Mouse (Mus musculus) frontal cortex, postnatal 36 days (tissue): ENCODE data around the gene 1110002E22Rik.

ENCODE experiments used
- DNase-seq, 2 experiments: peaks; one replicate each; pipeline ENCODE4 v3.0.0; 2022; ENCODE audit warnings: low spot score in 2 of 2

1110002E22Rik gene

DNA sequence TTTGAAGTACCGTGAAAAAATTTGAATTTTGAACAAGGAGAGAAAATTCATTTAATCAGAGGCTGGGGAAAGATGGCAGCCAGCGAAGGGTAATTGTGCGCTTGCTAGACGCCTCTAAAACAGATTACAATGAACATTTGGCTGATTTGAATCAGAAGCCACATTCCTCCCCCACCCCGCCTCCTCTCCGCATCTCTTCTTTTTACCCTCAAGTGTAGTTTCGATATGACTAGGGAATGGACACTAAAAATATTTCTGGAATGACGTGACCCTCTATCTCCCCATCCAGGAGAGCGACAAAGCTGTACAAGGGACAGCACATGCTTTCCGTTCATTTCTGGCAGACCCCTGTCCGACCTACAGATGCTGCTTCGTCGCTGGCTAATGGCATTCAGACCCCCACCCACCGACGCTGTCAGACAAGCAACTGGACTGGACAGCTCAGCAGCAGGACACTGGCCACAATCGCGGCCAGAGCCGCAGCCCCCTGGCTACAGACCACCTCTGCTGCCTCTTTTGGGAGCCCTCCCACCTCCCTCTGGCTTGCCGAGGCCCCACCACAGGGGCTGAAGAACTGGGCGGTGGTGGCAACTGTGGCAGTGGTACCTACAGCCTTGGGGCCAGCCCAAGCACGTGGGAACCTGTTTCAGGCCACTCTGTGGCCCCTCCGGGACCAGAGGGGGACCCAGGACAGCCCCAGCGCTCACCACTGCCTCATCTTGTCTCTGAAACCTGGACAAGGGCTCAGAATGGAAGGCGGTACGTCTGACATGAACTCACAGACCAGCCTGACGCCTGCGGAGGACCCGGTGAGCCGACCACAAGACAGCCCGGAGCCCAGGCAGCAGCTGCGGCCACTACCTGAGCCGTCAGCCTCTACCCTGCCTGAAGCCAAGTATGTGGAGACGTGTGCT is at the start of gene 1110002E22Rik:
TSS of gene 1110002E22Rik (plus strand) at position 321 of the 914 bp plus-strand sequence.
- peak in 1 of 2 experiments; percentile 59 for DNase-seq

DNA sequence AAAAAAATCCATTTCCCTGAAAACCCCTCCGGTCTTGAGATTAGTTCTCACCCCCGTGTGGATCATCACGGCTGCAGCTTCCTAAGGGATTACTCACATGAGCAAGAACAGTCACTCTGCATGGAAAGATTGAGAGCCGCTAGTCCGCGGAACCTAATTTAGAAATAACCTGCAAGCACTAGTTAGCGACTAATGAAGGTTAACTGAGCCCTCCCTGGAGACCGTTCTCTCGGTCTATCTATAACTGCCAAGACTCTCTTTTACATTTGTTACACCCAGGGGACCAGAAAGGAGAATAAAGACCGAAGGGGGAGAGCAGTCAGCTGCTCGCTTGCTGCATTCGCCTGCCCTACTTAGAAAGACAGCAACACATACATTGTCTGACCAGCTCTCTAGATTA is 48.0 kb upstream of the 1110002E22Rik start:
- DNase-seq, result no peak

DNA sequence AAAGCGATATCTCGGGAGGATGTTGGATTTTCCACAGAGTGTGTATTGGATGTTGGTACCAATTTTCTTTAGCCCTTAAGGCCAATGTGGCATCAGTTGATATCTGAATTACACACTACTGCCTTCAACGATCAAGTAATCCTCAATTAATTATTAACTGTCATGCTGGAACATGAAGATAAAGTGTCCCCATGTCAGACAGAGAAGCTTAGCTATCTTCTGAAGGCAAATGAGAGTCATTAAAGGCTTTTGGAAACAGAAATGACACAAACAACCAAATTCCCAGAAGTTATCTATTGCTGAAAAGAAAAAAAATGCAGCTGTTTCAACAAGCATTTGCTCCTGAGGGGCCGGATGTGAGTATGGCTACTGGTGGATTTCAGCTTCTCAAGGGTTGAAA is 42.8 kb upstream of the 1110002E22Rik start:
- DNase-seq, result no peak

DNA sequence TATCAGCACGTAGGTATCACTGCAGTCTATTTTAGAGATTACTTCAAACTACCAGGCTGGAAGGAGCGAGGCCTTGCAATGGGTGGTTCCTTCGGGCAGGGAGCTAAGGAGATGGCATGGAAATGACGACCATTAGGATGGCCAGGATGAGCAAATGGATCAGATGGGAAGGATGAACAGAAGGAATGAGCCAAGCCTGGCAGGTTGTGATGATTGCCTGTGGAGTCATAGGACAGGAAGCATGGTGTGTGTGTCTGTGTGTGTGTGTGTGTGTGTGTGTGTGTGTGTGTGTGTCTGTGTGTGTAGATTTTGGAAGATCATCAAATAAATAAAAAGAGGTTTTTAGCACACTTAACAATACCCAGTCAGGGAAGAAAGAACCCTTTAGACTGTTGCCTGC is 42.2 kb upstream of the 1110002E22Rik start:
- no peak for DNase-seq

DNA sequence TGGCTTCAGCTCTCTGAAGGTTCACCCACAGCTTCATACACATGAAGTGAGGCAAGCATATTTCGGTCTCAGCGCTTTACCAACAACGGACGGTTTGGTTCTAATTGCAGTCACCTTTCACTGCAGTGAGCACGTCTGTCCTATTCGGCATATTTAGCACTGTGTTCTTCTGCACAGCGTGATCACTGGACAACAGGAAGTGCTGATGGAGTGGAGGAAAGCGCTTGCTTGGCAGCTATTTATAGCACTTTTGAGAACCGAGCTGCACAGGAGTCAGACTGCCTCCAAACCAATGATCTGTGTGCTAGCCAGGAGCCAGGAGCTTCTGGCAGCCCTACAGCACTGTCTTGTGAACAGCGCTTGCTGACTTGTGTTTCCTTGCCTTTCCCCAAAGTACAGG is 38.6 kb upstream of the 1110002E22Rik start:
- DNase-seq, result no peak

DNA sequence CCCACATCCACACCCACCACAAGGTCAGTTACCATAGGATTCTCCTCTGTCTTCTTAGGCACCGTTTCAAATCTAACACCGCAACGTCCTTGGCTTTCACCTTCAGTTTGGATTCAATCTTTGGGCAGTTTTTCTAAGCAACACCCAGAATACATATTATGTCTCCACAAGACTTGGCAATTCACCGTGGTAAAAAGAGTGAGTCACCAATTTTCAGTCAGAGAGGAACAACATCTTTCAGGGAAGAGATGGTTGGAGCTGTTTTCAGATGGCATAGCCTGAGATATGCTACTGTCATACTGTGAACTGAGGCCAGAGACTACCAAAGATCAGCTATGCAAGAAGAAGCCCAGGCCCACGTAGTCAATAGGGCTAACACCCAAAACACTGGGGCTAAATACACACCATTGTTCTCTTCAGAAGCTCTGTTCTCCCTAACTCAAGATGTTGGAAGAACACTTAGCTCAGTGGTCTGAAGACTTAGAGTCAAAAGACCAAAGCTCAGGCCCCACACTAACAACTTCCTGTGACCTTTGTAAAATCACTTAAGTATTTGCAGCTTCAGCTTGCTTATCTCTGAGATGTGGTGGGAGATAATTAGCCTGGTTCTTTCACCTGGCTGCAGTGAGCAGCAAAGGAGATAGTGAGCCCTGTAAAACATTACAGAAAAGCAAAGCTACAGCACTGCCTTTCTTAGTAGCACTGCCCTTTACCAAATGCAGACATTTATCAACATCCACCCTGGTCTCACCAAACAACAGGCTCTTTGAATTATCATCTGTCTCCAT is 37.1 kb upstream of the 1110002E22Rik start:
- no peak for DNase-seq

DNA sequence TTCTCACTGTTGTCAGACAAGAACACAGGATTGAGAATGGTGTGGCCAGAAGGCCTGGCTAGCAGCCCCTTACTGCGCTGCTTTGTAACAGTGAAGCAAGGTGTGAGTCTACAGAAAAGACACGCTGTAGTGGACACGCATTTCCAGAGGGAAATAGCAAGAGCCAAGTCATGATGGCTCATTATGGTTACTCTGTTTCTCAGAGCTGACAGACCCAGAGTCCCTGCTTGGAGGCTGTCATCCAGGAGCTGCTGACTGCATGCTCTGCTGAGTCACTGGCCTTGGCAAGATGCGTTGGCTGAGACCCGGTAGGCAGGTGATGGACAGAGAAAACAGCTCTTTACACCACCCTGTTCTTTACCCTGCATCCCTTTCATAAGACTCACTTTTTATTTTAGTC is 35.5 kb upstream of the 1110002E22Rik start:
- DNase-seq, result peak; percentile 31 to 43

DNA sequence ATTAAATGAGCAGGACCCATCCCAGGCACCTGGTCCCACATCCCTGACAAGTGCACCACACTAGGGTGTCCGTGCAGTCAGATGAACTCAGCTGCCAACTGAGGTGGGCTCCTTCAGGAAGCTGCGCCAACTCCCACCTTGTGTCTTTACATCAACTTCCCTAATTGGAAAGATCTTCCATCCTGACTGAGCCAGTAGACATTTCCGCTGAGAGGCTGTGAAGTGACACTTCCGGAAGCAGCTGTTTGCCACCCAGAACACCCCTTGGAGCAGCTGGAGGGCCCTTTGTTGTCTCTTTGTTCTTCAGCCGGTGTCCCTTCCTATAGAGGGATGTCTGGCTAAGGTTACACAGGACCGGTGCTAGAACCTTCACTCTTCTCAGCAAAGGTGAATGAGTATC is 34.3 kb upstream of the 1110002E22Rik start:
- no peak for DNase-seq

DNA sequence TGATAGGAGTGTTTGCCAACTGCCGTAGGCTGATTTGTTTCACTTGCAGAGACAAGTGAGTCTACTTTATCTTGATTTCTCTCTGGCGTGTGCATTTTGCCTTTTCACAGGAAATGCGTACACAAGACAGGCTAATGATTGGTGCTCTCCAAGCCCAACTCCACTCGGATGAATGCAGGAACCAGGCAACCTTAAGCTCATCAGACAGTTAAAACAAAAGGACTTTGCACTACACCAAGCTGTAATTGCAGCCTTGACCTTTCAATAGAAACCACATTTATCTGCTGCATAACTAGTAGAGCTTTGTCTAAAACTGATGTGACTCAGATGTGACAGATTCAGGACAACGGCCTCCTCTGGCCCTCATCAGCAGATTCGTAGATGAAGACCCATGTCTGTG is 30.9 kb upstream of the 1110002E22Rik start:
- DNase-seq, result no peak

DNA sequence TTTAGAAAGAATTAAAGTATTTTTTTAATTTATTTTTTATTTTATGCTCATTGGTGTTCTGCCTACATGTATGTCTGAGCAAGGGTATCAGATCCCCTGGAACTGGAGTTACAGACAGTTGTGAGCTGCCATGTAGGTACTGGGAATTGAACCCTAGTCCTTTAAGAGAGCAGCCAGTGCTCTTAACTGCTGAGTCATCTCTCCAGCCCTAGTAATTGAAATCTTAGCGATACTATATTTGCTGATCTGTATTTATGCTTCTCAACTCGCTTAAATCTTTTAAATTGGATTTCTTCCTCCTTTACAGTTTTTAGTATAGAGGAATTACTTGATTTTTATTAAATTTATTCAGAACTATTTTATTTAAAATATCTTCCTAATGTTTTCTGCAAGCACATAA is 23.9 kb upstream of the 1110002E22Rik start:
- DNase-seq, result no peak

DNA sequence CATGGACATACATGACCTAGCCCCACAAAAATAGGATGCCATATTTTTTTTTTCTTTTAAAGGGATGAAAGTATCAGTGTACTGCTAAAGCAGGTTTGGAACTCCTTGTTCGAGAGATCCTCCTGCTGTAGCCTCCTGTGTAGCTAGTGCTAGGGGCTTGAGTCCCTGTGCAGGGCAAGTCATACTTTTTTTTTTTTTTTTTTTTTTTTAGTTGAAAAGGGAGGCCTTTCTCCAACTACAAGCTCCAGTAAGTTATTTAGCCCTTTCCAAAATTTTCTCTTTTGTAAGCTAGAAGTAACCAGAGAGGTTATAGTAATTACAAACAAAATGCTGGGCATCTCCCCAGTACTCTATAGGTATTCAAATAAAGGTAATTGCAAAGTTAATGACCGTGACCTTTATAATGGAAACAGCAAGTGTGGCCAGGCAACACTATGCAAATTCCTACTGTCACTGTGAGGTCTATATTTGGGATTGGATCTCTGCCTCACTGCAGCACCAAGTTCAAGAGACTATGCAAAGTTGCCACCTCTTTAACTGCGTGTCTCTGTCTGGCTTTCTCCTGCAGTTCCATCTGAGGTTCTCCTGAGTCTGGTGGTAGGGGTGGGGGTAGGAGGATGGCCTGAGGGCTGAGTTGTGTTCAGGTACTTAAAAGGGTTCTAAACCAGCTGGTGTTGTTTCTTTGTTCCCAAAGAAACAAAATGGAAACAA is 23.1 kb upstream of the 1110002E22Rik start:
- no peak for DNase-seq

DNA sequence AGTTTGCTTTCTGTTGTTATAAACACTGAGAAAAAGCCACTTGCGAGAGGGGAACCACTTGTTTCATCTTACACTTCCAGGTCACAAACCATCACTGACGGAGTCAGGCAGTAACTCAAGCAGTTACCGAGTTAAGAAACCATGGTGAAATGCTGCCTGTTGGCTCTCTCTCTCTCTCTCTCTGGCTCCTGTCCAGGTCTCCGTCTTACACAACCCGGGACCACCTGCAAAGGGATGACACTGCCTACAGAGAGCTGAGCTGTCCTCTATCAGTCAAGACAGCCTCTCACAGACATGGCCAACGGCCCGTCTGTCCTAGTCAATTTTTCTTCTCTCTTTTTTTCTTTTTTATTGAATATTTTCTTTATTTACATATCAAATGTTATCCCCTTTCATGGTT is 21.5 kb upstream of the 1110002E22Rik start:
- DNase-seq, result no peak

DNA sequence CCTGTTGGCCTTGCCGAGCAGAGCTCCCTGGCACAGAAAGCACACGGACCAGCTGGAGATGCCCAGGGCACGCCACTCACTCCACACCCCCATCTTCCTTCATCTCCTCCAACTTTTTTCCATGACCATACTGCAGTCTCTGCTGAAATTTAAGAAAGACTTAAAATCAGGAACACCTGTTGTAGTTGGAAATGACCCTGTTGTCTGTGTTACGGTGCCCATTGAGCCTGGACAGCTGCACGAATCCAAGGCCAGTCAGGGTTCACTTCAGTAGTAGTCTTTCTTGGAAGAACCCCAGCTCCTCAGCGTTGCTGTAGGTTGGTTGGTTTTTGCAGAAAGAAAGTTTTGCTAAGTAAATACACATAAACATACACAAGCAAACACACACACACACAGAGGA is 15.3 kb upstream of the 1110002E22Rik start:
- no peak for DNase-seq

DNA sequence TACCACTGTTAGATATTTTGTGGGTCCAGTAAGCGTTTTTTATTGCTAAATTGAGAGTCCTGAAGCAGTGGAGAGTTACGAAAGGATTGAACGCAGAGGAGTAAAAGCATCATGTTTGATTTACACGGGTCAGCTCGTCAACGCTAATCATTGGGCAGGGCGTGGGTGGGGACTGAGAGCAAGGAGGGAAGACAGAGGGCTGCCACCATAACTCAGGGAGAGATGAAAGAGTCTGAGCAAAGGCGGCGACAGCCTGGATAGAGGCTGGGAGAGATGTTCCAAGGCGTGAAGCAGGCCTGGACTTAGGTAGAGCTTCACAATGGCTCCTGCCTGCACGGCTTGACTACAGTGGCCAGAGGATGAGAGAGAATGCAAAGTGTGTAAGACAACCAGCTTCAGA is 14.1 kb upstream of the 1110002E22Rik start:
- DNase-seq, result no peak

DNA sequence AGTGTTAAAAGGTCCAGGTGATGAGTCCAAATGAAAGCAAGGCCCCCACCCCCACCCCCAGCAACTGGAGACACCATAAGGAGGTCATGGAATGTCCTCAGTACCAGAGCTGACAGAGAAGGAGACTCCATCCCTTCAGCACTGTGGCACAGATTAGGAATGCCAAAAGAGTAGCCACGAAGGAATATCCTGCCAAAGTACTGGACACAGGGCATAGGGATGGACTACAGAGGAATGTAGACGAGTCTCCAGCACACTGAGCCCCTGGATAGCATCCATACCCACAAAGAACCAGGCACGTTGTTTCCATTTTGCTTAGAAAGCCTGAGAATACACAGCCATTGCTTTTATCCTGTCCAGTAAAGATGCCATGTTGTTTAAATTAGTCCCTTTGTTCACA is 13.4 kb upstream of the 1110002E22Rik start:
- DNase-seq, result no peak

DNA sequence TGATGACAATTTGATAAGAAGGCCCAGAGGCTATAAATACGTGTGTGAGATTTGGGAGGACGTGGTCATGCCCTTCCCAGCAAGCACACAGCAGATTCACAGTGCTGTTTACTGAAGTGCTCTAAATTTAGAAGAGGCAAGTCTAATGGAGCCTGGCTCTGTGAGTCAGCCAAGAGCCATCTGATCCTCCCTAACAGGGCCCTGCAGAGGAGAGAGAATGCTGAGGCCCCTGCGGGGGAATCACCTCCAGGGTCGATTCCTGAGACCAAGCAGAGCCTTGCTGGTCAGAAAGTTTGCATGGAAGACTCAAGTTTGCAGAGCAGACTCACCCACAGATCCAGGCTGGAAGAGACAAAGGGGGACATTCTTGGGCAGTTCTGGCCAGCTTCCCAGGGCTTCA is 10.9 kb upstream of the 1110002E22Rik start:
- no peak for DNase-seq

DNA sequence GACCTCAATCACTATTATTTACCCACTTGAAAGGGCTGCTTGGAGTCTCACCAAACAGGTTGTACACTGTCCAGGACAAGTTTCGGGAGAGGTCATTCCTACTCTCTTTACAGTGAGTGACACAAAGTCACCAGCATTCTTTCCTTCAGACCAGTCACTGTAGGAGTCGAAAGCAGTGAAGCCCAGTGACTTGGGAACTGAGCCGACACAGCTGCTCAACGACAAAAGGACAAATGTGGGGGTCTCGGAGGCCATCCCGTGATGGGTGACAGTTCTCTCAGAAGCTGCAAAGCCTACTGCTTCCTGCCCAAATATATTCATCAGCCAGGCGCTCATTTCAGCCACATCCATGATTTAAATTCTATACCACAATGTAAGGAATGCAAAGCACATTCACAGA is 7.9 kb upstream of the 1110002E22Rik start:
- no peak for DNase-seq

DNA sequence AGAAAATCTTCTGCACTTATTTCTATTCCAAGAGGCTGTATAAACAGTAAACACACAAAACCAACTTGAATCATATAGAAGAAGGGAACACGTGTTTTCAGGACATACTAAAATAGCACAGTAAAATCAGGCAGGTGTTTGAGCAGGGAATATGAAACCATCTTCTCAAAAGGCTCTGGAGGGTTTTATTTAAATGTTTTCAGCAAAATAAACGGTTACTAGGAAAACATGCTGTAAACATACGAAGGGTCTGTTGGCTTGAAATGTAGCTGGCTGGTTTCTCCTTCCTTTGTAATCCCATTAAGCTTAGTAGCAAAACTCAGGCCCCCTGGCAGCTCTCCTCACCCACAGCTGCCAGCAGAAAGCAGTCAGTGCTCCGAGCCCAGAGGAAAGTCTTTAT is 6.6 kb upstream of the 1110002E22Rik start:
- DNase-seq, result no peak

DNA sequence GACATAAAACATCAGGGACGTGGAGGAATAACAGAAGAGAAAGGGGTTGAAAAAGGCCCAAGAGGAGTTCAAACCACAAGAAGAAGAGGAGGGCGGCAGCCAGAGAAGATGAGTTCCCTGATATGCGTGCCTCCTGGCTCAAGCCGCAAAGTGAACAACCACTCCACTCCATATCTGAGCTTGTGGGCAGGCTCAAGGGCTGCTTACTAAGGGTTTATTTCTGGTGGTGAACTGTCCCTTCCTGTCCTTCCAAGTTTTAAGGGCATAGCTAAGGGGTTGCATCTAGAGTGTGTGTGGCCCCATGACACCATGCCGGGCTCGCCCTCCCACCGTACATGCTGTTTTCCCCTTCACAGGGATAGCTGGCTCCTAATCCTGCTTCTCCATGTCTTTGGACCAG is 4.4 kb upstream of the 1110002E22Rik start:
- DNase-seq, result no peak

DNA sequence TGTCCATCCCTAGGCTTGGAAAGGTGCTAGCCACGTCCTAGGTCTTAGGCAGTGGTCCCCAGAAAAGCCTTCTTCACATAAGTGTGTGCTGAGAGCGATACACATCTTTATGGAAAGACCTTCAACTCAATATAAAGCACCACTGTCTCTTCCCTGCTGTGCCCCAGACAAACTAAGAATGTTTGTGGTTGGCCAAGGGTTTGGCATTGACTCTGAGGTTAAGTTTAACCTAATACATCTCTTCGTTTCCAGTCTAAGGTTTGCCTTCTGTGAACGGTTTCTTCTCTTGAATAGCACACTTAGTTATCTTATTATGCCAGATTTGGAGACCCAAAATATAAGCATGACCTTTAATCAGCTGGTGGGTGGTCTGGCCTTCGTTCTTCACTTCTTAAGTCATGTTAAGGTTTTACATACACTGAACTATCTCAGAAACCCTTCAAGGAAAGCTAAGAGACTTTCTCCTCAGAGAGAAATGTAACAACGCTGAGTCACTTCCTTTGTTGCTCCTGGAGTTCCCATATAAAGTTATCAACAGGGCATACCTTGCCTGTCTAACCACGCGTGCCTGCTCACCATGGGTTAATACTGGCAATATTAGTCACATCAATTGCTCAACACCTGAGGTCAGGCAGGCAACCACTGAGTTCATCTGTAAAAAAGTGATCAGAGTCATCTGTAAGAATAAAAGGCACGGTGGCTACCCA is 3.5 kb upstream of the 1110002E22Rik start:
- DNase-seq, result no peak

DNA sequence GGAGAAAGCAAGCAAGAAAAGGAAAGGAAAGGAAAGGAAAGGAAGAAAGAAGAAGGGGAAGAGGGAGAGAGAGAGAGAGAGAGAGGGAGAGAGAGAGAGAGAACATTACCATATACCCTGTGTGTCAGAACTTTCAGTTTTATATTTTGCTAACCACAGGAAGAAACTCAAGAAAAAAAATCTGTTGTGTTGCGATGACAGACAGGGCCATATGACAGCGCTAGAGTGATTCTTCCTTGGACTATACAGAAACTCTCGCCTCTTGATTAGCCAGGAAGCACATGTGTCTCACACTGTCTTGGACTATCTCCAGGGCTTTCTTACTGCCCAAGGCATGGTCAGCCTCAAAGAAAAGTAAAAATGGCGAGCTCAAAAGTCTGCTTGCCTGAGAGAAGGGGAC is 2.2 kb upstream of the 1110002E22Rik start:
- DNase-seq, result no peak
